Mouse (Mus musculus) small intestine, adult 2 months (tissue): ENCODE measurements around the gene Snhg11. TPM values are rescaled to one million over a fixed set of nuclear protein-coding genes. Genes with fewer than 3 reads are reported as not detected.
A peak's percentile ranks its signal among the peaks of the same experiment; 100 is the strongest.

Experiments used
- H3K27ac ChIP-seq: fragments of 200-500 bp; 2 replicates; pipeline ENCODE4 v1.5.1; 2012; ENCODE audit warnings: low read depth, low read length, control low read depth, inconsistent platforms; ENCODE audit not compliant: insufficient read depth
- H3K27me3 ChIP-seq: fragments of 200-500 bp; 2 replicates; pipeline ENCODE4 v1.6.1; 2012; ENCODE audit warnings: mild to moderate bottlenecking, moderate library complexity, low read length, inconsistent platforms; ENCODE audit not compliant: control insufficient read depth, insufficient read depth
- H3K36me3 ChIP-seq: fragments of 200-500 bp; 2 replicates; pipeline ENCODE4 v1.6.1; 2012; ENCODE audit warnings: mild to moderate bottlenecking, low read length, control low read depth, inconsistent platforms; ENCODE audit not compliant: control insufficient read depth, insufficient read depth
- H3K4me1 ChIP-seq: fragments of 200-500 bp; 2 replicates; pipeline ENCODE4 v1.6.1; 2012; ENCODE audit warnings: low read length, inconsistent platforms, mixed read lengths; ENCODE audit not compliant: control insufficient read depth, insufficient read depth, insufficient read length
- H3K4me3 ChIP-seq: fragments of 200-500 bp; 2 replicates; pipeline ENCODE4 v1.5.1; 2012; ENCODE audit warnings: low read depth, mild to moderate bottlenecking, control low read depth, inconsistent platforms, low read length, moderate library complexity
- CTCF ChIP-seq: fragments of 200-500 bp; IDR thresholded peaks from 2 replicates; pipeline ENCODE4 v1.5.1; 2012; ENCODE audit warnings: low read depth, mild to moderate bottlenecking, control low read depth, inconsistent platforms, low read length, moderate library complexity, mixed read lengths; ENCODE audit not compliant: insufficient replicate concordance, insufficient read length; ENCODE audit errors: extremely low read depth
- POLR2A ChIP-seq: fragments of 200-500 bp; IDR thresholded peaks from 2 replicates; pipeline ENCODE4 v1.6.1; 2012; ENCODE audit warnings: low read depth, mild to moderate bottlenecking, control low read depth, inconsistent platforms, low read length, moderate library complexity
- WGBS: fragments of 180-500 bp; shearing (Covaris S2); methylation state at CpG from one replicate; pipeline ENCODE4 v1.1.7; 2018; 5-methylcytosine and 5-hydroxymethylcytosine counted together
- polyA plus RNA-seq: library from polyadenylated mRNA; depleted of rRNA; stranded (reverse); fragments of >200 nt; gene quantifications from 2 replicates; pipeline ENCODE4 v1.2.3, GENCODE M21; 2012

The Snhg11 gene
- polyA plus RNA-seq, 1 experiment = 1.4 TPM

GRCm38 (mm10) chr2:158347868-158348267 lies 27.6 kb upstream of the Snhg11 start:
- TF ChIP-seq CTCF (peak; percentile 92), POLR2A (no peak)
- no peak overlapping the region for H3K4me3 ChIP-seq
- no peaks in the 10 kb centered on the region for H3K4me1 ChIP-seq
- under 1% methylated on average over 6 of the region's 6 CpGs for WGBS
- H3K27me3 ChIP-seq = no peaks in the 10 kb centered on the region
- no peak overlapping the region for H3K27ac ChIP-seq
- no peaks in the 10 kb centered on the region for H3K36me3 ChIP-seq

- TF ChIP-seq CTCF = no peak
- no peak for TF ChIP-seq POLR2A
- no peak overlapping the region for H3K27ac ChIP-seq
- H3K36me3 ChIP-seq = peaks cover 30% of the 10 kb centered on the region
- no peaks in the 10 kb centered on the region for H3K27me3 ChIP-seq
- no peak overlapping the region for H3K4me3 ChIP-seq
- no peaks in the 10 kb centered on the region for H3K4me1 ChIP-seq
- WGBS = 80% methylated on average over 3 of the region's 3 CpGs
These were observed 22.5 kb upstream of the Snhg11 start for GRCm38 (mm10) chr2:158352801-158353520.

- Histone ChIP-seq H3K4me1 (peaks cover 8% of the 10 kb centered on the region; the same call in 1 of the 2 replicates), H3K36me3 (peaks cover 44% of the 10 kb centered on the region), H3K4me3 (no peak overlapping the region), H3K27ac (no peak overlapping the region), H3K27me3 (no peaks in the 10 kb centered on the region)
- WGBS = 84% methylated on average over 7 of the region's 7 CpGs
- TF ChIP-seq POLR2A (no peak), CTCF (no peak)
These were observed 20.9 kb upstream of the Snhg11 start for GRCm38 (mm10) chr2:158354348-158355114.

DNA sequence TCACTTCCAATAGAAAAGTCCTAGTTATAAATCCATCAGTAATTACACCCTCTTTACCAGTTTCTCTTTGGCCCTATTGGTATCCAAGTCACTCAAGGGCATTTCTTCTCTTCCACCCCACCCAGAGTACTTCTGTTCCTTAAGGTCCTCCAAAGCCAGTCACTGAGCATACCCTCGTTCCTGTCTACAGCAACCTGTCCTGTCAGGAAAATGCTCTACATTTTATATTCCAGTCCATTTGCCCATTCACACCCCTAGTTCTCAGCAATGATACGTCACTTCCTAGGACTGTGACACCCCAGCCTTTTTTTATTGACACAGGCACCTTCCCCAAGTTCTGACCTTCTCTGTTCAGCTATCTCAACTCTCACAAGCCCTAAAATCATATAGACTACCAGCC lies 20.2 kb upstream of the Snhg11 start:
- 91% methylated on average over 2 of the region's 2 CpGs for WGBS
- H3K36me3 ChIP-seq = peaks cover 44% of the 10 kb centered on the region
- no peak overlapping the region for H3K27ac ChIP-seq
- peaks cover 11% of the 10 kb centered on the region; the same call in 1 of the 2 replicates for H3K4me1 ChIP-seq
- TF ChIP-seq POLR2A (no peak), CTCF (no peak)
- no peaks in the 10 kb centered on the region for H3K27me3 ChIP-seq
- H3K4me3 ChIP-seq = no peak overlapping the region

DNA sequence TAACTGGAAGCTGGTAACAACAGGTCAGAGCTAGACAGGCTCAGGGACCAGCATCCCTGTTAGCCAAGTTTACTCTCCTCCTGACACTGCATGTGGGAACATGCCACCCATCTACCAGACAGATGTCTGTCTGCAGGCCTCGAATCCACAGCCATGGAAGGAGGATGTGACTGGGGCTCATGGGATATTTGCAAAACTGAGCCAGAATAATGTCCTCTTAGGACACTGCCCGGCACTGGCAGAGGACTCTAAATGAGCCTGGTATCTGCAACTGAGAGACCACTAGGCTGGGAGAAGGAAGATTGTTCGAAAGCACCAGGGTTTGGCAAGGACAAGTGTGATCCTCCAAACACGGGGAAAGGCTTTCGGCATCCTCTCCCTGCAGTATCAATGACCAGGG lies 19.3 kb upstream of the Snhg11 start:
- no peak overlapping the region for H3K27ac ChIP-seq
- H3K36me3 ChIP-seq = peaks cover 44% of the 10 kb centered on the region
- H3K4me1 ChIP-seq = peaks cover 14% of the 10 kb centered on the region; the same call in 1 of the 2 replicates
- WGBS = 85% methylated on average over 5 of the region's 5 CpGs
- no peaks in the 10 kb centered on the region for H3K27me3 ChIP-seq
- no peak overlapping the region for H3K4me3 ChIP-seq
- TF ChIP-seq CTCF (no peak), POLR2A (no peak)

GRCm38 (mm10) chr2:158359757-158360620 lies 15.4 kb upstream of the Snhg11 start:
- H3K36me3 ChIP-seq = peaks cover 38% of the 10 kb centered on the region
- H3K4me3 ChIP-seq = peak overlapping the region; percentile 97
- H3K27ac ChIP-seq = 0 out of 2 replicates have a peak overlapping the region, but pooled peaks have one; percentile 10
- peaks cover 16% of the 10 kb centered on the region; the same call in 1 of the 2 replicates for H3K4me1 ChIP-seq
- H3K27me3 ChIP-seq = no peaks in the 10 kb centered on the region
- WGBS = 22% methylated on average over 12 of the region's 12 CpGs
- TF ChIP-seq POLR2A (no peak), CTCF (no peak)
